In genomic region chr19:34699300-34699699, GRCm38 (mm10) we compare ENCODE assay signal across 19 mouse cellular contexts. TPM values are rescaled to one million over a fixed set of nuclear protein-coding genes. Genes with fewer than 3 reads are reported as not detected.
"Had no signal": no experiment of that assay in that cellular context is flagged by ENCODE, and none has a peak within 500 bp of the region (broad histone marks: within the 10 kb centered on the region; RNA-seq: fewer than 3 reads in every experiment).

No protein-coding gene starts in this region.

- H3K36me3 ChIP-seq: limb, embryonic 12.5 days; limb, embryonic 15.5 days; liver, embryonic 13.5 days; midbrain, embryonic 12.5 days; midbrain, embryonic 15.5 days; neural tube, embryonic 13.5 days had no signal

- H3K4me2 ChIP-seq: hindbrain, embryonic 14.5 days; limb, embryonic 12.5 days; limb, embryonic 15.5 days; liver, embryonic 13.5 days; midbrain, embryonic 12.5 days; midbrain, embryonic 15.5 days; neural tube, embryonic 13.5 days had no signal

- DNase-seq: left cerebral cortex, postnatal 4 days; liver, embryonic 13.5 days; lung, adult 2 months; lung, postnatal 14 days; lung, postnatal 4 days; retina, postnatal 1 day; right cerebral cortex, postnatal 25 days; spleen, adult 18-20 months; thymus, adult 18-20 months; thymus, postnatal 4 days had no signal

- H3K27ac ChIP-seq: hindbrain, embryonic 14.5 days; hindbrain, postnatal 0 days; limb, embryonic 12.5 days; limb, embryonic 15.5 days; liver, embryonic 13.5 days; midbrain, embryonic 12.5 days; midbrain, embryonic 15.5 days; neural tube, embryonic 13.5 days had no signal

- H3K9ac ChIP-seq: hindbrain, embryonic 14.5 days; limb, embryonic 12.5 days; limb, embryonic 15.5 days; liver, embryonic 13.5 days; midbrain, embryonic 12.5 days; midbrain, embryonic 15.5 days; neural tube, embryonic 13.5 days had no signal

- H3K4me1 ChIP-seq: limb, embryonic 12.5 days; limb, embryonic 15.5 days; liver, embryonic 13.5 days; midbrain, embryonic 12.5 days; midbrain, embryonic 15.5 days; neural tube, embryonic 13.5 days had no signal

- H3K9me3 ChIP-seq: limb, embryonic 12.5 days; limb, embryonic 15.5 days; liver, embryonic 13.5 days; midbrain, embryonic 12.5 days; midbrain, embryonic 15.5 days; neural tube, embryonic 13.5 days had no signal

- H3K4me3 ChIP-seq: limb, embryonic 12.5 days; limb, embryonic 15.5 days; liver, embryonic 13.5 days; midbrain, embryonic 12.5 days; midbrain, embryonic 15.5 days; neural tube, embryonic 13.5 days had no signal

- H3K27me3 ChIP-seq: limb, embryonic 12.5 days; limb, embryonic 15.5 days; liver, embryonic 13.5 days; midbrain, embryonic 12.5 days; midbrain, embryonic 15.5 days; neural tube, embryonic 13.5 days had no signal

- ATAC-seq: hindbrain, postnatal 0 days; inflammation-experienced regulatory T-cells, adult 6 months; midbrain, embryonic 15.5 days had no signal

RNA-seq across cellular contexts. Expression of gene Ifit1bl2, which starts 58.8 kb away (rescaled TPM):
- polyA plus RNA-seq: midbrain, embryonic 12.5 days; testis, adult 2 months had no signal
